Comparison of ENCODE assay signal across 11 mouse cellular contexts in genomic region chr7:45343543-45343942, GRCm38 (mm10). TPM values are rescaled to one million over a fixed set of nuclear protein-coding genes. Genes with fewer than 3 reads are reported as not detected.
A peak's percentile ranks its signal among the peaks of the same experiment; 100 is the strongest.
DNase-seq lines count a peak whose midpoint lies in the region; ATAC-seq and TF ChIP-seq lines count a peak whose summit lies in the region.
"Had no signal": no experiment of that assay in that cellular context is flagged by ENCODE, and none has a peak within 500 bp of the region (broad histone marks: within the 10 kb centered on the region; RNA-seq: fewer than 3 reads in every experiment).

No protein-coding gene starts in this region.

- H3K27me3 ChIP-seq in lung, embryonic 14.5 days (ENCODE audit: insufficient read depth, low read length): no peaks in the 10 kb centered on the region
- H3K27me3 ChIP-seq: heart, embryonic 15.5 days had no signal

- H3K9ac ChIP-seq in lung, embryonic 14.5 days: no peak overlapping the region
- H3K9ac ChIP-seq: heart, embryonic 15.5 days had no signal

- H3K36me3 ChIP-seq in lung, embryonic 14.5 days (ENCODE audit: insufficient read depth): no peaks in the 10 kb centered on the region
- H3K36me3 ChIP-seq: heart, embryonic 15.5 days had no signal

- H3K9me3 ChIP-seq in lung, embryonic 14.5 days (ENCODE audit: low read depth, low read length): no peaks in the 10 kb centered on the region
- H3K9me3 ChIP-seq: heart, embryonic 15.5 days had no signal

- no peak overlapping the region for H3K4me2 ChIP-seq in lung, embryonic 14.5 days
- H3K4me2 ChIP-seq: heart, embryonic 15.5 days had no signal

- peak; percentile 39 to 54 for DNase-seq in cerebellum, postnatal 10 days
- no peak for DNase-seq in cerebellum, adult 9-11 months
- peak; percentile 30 for DNase-seq in lung, embryonic 14.5 days
- DNase-seq in lung, postnatal 10 days: no peak
- DNase-seq in ES-CJ7 (ENCODE audit: low read depth, low spot score): peak; percentile 87
- DNase-seq in retina, postnatal 1 day: peak; percentile 41
- no peak for DNase-seq in frontal cortex, postnatal 14 days (ENCODE audit: low spot score in 2 of 2)
- no peak for DNase-seq in layer of hippocampus, adult 9-11 months
- DNase-seq: lung, adult 18-20 months; spleen, adult 18-20 months had no signal

- no peak overlapping the region for H3K27ac ChIP-seq in lung, embryonic 14.5 days (ENCODE audit: low read depth)
- H3K27ac ChIP-seq: heart, embryonic 15.5 days had no signal

- 29% methylated on average over 13 of the region's 13 CpGs for WGBS in lung, embryonic 14.5 days

- H3K4me3 ChIP-seq in lung, embryonic 14.5 days (ENCODE audit: low read depth, low read length): no peak overlapping the region
- H3K4me3 ChIP-seq: heart, embryonic 15.5 days had no signal

- peaks cover 13% of the 10 kb centered on the region for H3K4me1 ChIP-seq in lung, embryonic 14.5 days (ENCODE audit: insufficient read depth)

- TF ChIP-seq CTCF in lung, embryonic 14.5 days (IDR thresholded peaks at IDR 0.05; ENCODE audit: low read depth): peak; percentile 46

- no peak for ATAC-seq in lung, embryonic 14.5 days (ENCODE audit: insufficient read depth)

RNA-seq across cellular contexts. Expression of gene Hrc, which starts 8.5 kb away (rescaled TPM):
- polyA plus RNA-seq in lung, embryonic 14.5 days (2014; fragmentation: Nextera tagmentation; extraction: Ambion mirVana): 0.58 and 1.2 TPM in 2 replicates

RNA-seq across cellular contexts. Expression of gene Trpm4, which starts 10.0 kb away (rescaled TPM):
- polyA plus RNA-seq in lung, embryonic 14.5 days (2014; fragmentation: Nextera tagmentation; extraction: Ambion mirVana): 11.4 and 15.7 TPM in 2 replicates

RNA-seq across cellular contexts. Expression of gene Ppfia3, which starts 23.3 kb away (rescaled TPM):
- polyA plus RNA-seq in lung, embryonic 14.5 days (2014; fragmentation: Nextera tagmentation; extraction: Ambion mirVana): 3.1 and 3.2 TPM in 2 replicates

RNA-seq across cellular contexts. Expression of gene Lin7b, which starts 26.8 kb away (rescaled TPM):
- 0.30 and 0.87 TPM in 2 replicates for polyA plus RNA-seq in lung, embryonic 14.5 days (2014; fragmentation: Nextera tagmentation; extraction: Ambion mirVana)

RNA-seq across cellular contexts. Expression of gene Snrnp70, which starts 52.0 kb away (rescaled TPM):
- polyA plus RNA-seq in lung, embryonic 14.5 days (2014; fragmentation: Nextera tagmentation; extraction: Ambion mirVana): 74.0 and 88.2 TPM in 2 replicates

Comparison
In these comparisons a context has a peak if more than half of its experiments do, and no peak if none do; other contexts are left out.
1. DNase-seq: peak in cerebellum, postnatal 10 days (2 of 2), lung, embryonic 14.5 days (single experiment), ES-CJ7 (single experiment) and retina, postnatal 1 day (single experiment); none in cerebellum, adult 9-11 months (single experiment), lung, postnatal 10 days (single experiment), frontal cortex, postnatal 14 days (0 of 2) and layer of hippocampus, adult 9-11 months (single experiment).